Mouse (Mus musculus): ENCODE measurements around the gene Ccdc88c. TPM values are rescaled to one million over a fixed set of nuclear protein-coding genes. Genes with fewer than 3 reads are reported as not detected.

Ccdc88c gene
- polyA plus RNA-seq, 1 experiment from 2014 or later = 11.0 TPM

DNA sequence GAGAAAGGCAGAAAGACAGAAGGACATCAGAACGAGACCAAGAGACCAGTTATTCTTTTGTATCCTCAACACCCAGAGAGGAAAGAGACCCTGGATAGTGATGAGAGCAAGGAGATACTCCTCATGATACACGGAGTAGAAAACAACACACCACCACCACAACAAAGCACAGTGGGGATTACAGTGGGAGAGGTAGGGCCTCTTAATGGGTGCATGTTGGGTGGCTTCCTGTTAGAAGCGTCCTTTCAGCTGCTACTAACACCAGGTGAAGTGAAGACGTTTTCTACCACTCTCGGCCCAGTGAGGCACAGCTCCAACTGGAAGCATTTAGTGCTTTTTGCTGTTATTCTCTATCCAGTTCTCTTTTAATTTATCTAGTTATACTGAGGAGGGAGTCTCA lies 122.0 kb downstream of the Ccdc88c start:
- H3K4me2 ChIP-seq = no peak overlapping the region
- H3K4me1 ChIP-seq (replicated peaks) = peaks cover 14% of the 10 kb centered on the region
- no peaks in the 10 kb centered on the region; the same call in 1 of the 2 replicates for H3K36me3 ChIP-seq
- no peak overlapping the region for H3K27ac ChIP-seq (replicated peaks)
- no peaks in the 10 kb centered on the region for H3K9me3 ChIP-seq
- H3K27me3 ChIP-seq = peaks cover 33% of the 10 kb centered on the region
- no peak for ATAC-seq (ENCODE audit: low read depth)
- no peak overlapping the region for H3K4me3 ChIP-seq
- no peak overlapping the region for H3K9ac ChIP-seq
- 79% methylated on average over 5 of the region's 5 CpGs for WGBS

- H3K9me3 ChIP-seq = no peaks in the 10 kb centered on the region
- H3K9ac ChIP-seq = no peak overlapping the region
- peaks cover 25% of the 10 kb centered on the region for H3K4me1 ChIP-seq (replicated peaks)
- H3K36me3 ChIP-seq = no peaks in the 10 kb centered on the region
- no peak overlapping the region for H3K27ac ChIP-seq (replicated peaks)
- no peak overlapping the region for H3K4me2 ChIP-seq
- H3K27me3 ChIP-seq = peaks cover 59% of the 10 kb centered on the region
- no peak for ATAC-seq (ENCODE audit: low read depth)
- H3K4me3 ChIP-seq = no peak overlapping the region
- WGBS = 86% methylated on average over 9 of the region's 9 CpGs
Measured at GRCm38 (mm10) chr12:100903761-100904160, 125.1 kb downstream of the Ccdc88c start.

DNA sequence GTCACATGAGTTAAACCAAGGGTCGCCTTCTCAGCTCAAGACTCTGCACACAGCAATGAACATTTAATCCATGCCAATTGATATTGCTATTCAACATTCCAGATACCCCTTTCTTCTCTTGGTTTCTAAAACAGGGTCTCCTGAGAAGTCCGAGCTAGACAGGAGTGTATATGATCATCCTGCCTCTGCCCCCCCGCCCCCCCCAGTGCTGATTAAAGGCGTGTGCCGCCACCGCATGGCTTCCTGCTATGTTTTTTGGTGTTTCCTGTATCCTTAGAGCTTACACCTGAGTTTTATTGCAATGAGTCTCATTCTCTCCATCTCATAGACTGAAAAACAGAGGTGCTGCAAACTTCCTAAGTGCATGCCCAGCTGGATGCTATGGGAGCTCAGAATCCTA lies 127.5 kb downstream of the Ccdc88c start:
- peaks cover 60% of the 10 kb centered on the region for H3K27me3 ChIP-seq
- 84% methylated on average over 6 of the region's 6 CpGs for WGBS
- H3K4me2 ChIP-seq = no peak overlapping the region

GRCm38 (mm10) chr12:100900901-100901300 lies 128.0 kb downstream of the Ccdc88c start:
- no peak overlapping the region for H3K4me2 ChIP-seq

More for the DNA sequence above, 127.5 kb downstream of the Ccdc88c start:
- no peak overlapping the region for H3K27ac ChIP-seq (replicated peaks)
- no peaks in the 10 kb centered on the region for H3K9me3 ChIP-seq
- no peak overlapping the region for H3K9ac ChIP-seq
- no peak overlapping the region for H3K4me3 ChIP-seq
- ATAC-seq (ENCODE audit: low read depth) = no peak
- H3K36me3 ChIP-seq = no peaks in the 10 kb centered on the region
- peaks cover 22% of the 10 kb centered on the region for H3K4me1 ChIP-seq (replicated peaks)

GRCm38 (mm10) chr12:100899111-100899640 lies 129.7 kb downstream of the Ccdc88c start:
- peaks cover 29% of the 10 kb centered on the region for H3K4me1 ChIP-seq (replicated peaks)
- H3K4me3 ChIP-seq = peak overlapping the region; percentile 41
- no peaks in the 10 kb centered on the region for H3K36me3 ChIP-seq
- ATAC-seq (ENCODE audit: low read depth) = peak; percentile 60
- H3K27me3 ChIP-seq = peaks cover 60% of the 10 kb centered on the region
- H3K9me3 ChIP-seq = no peaks in the 10 kb centered on the region
- no peak overlapping the region for H3K27ac ChIP-seq (replicated peaks)
- 2% methylated on average over 30 of the region's 30 CpGs for whole genome bisulfite sequencing
- H3K4me2 ChIP-seq = peak overlapping the region; percentile 67
- peak overlapping the region; percentile 65 for H3K9ac ChIP-seq

More at GRCm38 (mm10) chr12:100900901-100901300, 128.0 kb downstream of the Ccdc88c start:
- no peaks in the 10 kb centered on the region for H3K9me3 ChIP-seq
- H3K4me1 ChIP-seq (replicated peaks) = peaks cover 22% of the 10 kb centered on the region
- H3K36me3 ChIP-seq = no peaks in the 10 kb centered on the region
- ATAC-seq (ENCODE audit: low read depth) = no peak
- no peak overlapping the region for H3K9ac ChIP-seq
- WGBS = 82% methylated on average over 6 of the region's 6 CpGs
- no peak overlapping the region for H3K27ac ChIP-seq (replicated peaks)
- H3K27me3 ChIP-seq = peaks cover 60% of the 10 kb centered on the region
- H3K4me3 ChIP-seq = no peak overlapping the region

DNA sequence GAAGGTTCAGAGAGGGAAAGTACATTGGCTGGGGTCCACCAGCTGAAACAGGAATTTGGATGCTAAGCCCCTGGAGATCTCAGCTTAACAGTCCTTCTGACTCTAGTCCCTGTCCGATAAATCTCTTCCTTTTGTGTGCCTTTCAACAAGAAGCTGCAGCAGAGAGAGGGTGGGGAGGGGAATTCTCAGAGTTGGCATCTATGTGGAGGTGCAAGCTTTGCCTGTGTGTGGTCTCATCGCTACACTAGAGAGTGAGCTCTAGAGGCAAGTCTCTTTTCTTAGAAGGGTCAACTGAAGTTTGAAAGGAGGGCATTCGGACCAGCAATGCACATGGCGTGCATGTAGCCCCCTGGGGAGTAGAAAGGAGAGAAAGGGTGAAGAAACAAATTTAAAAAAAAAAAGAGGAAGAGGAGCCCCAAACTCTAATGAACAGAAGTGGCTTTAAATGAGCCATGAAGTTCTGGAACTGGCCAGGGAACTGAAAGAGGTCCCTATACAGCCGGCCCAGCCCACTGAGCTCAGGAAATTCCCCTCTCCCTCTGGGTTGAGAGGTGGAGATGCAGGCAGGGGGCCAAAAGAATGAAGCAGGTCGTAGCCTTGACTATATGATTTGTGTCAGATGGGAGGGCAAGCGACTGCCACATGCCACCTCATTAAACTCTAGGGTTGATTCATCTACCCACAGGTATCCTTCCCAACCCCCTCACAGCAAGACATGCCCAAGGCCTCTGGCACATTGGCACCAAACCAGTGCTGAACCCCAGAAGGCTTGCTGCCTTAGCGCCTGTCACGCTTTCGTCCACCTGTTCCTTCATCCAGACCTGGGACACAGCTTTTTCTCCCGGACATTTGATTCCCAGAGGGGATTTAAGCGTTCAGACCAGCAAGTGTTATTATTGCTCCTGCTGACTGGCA lies 130.9 kb downstream of the Ccdc88c start:
- 10% methylated on average over 12 of the region's 12 CpGs for WGBS

GRCm38 (mm10) chr12:100896661-100897060 lies 132.2 kb downstream of the Ccdc88c start:
- Histone ChIP-seq H3K4me1 (replicated peaks) (peaks cover 29% of the 10 kb centered on the region), H3K27me3 (peaks cover 51% of the 10 kb centered on the region), H3K4me3 (no peak overlapping the region), H3K36me3 (no peaks in the 10 kb centered on the region), H3K9ac (no peak overlapping the region), H3K27ac (replicated peaks) (no peak overlapping the region), H3K9me3 (no peaks in the 10 kb centered on the region), H3K4me2 (no peak overlapping the region)
- 37% methylated on average over 3 of the region's 3 CpGs for WGBS
- no peak for ATAC-seq (ENCODE audit: low read depth)

More for the DNA sequence above, 130.9 kb downstream of the Ccdc88c start:
- no peak overlapping the region for H3K27ac ChIP-seq (replicated peaks)
- H3K4me1 ChIP-seq (replicated peaks) = peaks cover 29% of the 10 kb centered on the region
- H3K4me2 ChIP-seq = peak overlapping the region; percentile 67
- H3K4me3 ChIP-seq = peak overlapping the region; percentile 41; the same call in 1 of the 2 replicates
- ATAC-seq (ENCODE audit: low read depth) = no peak
- no peaks in the 10 kb centered on the region for H3K9me3 ChIP-seq
- peak overlapping the region; percentile 65; the same call in 1 of the 2 replicates for H3K9ac ChIP-seq
- H3K36me3 ChIP-seq = no peaks in the 10 kb centered on the region
- peaks cover 60% of the 10 kb centered on the region for H3K27me3 ChIP-seq

DNA sequence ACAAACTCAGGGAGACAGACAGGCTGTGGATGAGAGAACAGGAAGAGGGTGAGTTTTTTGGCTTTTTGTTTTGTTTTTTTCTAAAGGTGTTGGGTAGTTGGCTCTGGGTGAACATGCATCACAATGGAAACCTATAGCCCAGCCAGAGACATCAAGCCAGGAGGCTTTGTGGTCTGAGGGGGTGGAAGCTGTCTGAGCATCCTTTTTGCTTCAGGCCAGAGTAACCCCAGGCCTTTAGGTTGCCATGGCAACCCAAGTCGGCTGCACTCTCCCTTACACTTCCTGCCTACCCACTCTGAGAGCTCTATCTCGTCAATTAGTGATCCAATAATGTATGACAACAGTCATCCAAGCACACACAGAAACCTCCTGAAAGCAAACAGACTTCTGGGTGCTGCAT lies 133.4 kb downstream of the Ccdc88c start:
- ATAC-seq (ENCODE audit: low read depth) = no peak
- Histone ChIP-seq H3K9me3 (no peaks in the 10 kb centered on the region), H3K4me1 (replicated peaks) (peaks cover 29% of the 10 kb centered on the region), H3K4me3 (no peak overlapping the region), H3K36me3 (no peaks in the 10 kb centered on the region), H3K4me2 (no peak overlapping the region), H3K27ac (replicated peaks) (no peak overlapping the region), H3K27me3 (peaks cover 41% of the 10 kb centered on the region), H3K9ac (no peak overlapping the region)
- WGBS = 2% methylated on average over 2 of the region's 2 CpGs

DNA sequence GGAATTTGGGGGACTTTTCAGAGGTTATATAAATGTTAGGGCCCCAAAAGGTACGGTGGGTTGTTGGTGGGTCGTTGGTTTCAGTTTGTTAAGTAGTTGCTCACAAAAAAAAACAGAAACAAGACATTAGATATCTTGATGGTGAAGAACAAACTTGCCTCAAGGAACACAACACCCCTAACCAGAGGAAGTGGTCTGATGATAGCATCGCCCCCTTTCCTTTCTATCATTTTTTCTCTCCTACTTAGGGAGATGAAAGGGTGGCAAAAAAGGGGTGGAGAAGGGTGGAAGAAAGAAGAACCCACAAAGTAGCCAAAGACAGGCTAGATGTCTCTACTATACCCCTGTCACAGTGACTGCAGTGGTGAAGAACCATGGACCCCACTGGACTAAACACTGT lies 138.3 kb downstream of the Ccdc88c start:
- H3K4me1 ChIP-seq (replicated peaks) = peaks cover 11% of the 10 kb centered on the region
- no peaks in the 10 kb centered on the region for H3K9me3 ChIP-seq
- H3K27me3 ChIP-seq = no peaks in the 10 kb centered on the region
- WGBS = 83% methylated on average over 3 of the region's 3 CpGs
- H3K27ac ChIP-seq (replicated peaks) = no peak overlapping the region
- H3K4me3 ChIP-seq = no peak overlapping the region
- H3K9ac ChIP-seq = no peak overlapping the region
- ATAC-seq (ENCODE audit: low read depth) = no peak
- H3K36me3 ChIP-seq = no peaks in the 10 kb centered on the region
- no peak overlapping the region for H3K4me2 ChIP-seq

DNA sequence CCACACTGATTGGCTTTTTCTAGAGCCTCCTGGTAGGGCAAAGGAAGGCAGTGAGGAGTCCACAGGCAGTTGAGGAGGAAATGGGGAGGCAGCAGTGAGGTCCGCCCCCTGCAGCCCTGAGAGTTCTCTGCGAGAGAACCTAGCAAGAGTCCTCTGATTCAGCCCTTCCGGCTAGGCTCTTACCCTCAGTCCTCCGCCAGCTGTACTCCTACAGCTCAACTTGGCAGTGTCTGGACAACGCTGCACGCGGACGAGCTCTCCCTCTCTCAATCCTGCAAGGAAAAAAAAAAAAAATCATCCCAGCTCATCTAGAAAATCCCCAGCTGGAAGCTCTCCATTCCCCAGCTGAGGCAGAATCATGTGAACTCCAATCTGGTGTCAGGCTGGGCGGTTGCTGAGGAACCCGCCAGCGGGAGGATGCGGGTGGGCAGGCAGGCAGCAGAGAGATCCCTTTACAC lies 141.0 kb downstream of the Ccdc88c start:
- no peak overlapping the region for H3K9ac ChIP-seq
- H3K36me3 ChIP-seq = no peaks in the 10 kb centered on the region
- no peak overlapping the region for H3K4me2 ChIP-seq
- 0 out of 2 replicates have a peak, but pooled peaks cover 7% of the 10 kb centered on the region for H3K4me1 ChIP-seq (replicated peaks)
- H3K4me3 ChIP-seq = no peak overlapping the region
- no peaks in the 10 kb centered on the region for H3K27me3 ChIP-seq
- no peak overlapping the region for H3K27ac ChIP-seq (replicated peaks)
- no peaks in the 10 kb centered on the region for H3K9me3 ChIP-seq
- 52% methylated on average over 12 of the region's 12 CpGs for WGBS
- no peak for ATAC-seq (ENCODE audit: low read depth)

- H3K9me3 ChIP-seq = no peaks in the 10 kb centered on the region
- no peak overlapping the region for H3K27ac ChIP-seq (replicated peaks)
- 0 out of 2 replicates have a peak, but pooled peaks cover 7% of the 10 kb centered on the region for H3K4me1 ChIP-seq (replicated peaks)
- no peaks in the 10 kb centered on the region for H3K27me3 ChIP-seq
- ATAC-seq (ENCODE audit: low read depth) = no peak
- H3K4me3 ChIP-seq = no peak overlapping the region
- no peak overlapping the region for H3K9ac ChIP-seq
- WGBS = 87% methylated on average over 4 of the region's 4 CpGs
- H3K4me2 ChIP-seq = no peak overlapping the region
- H3K36me3 ChIP-seq = no peaks in the 10 kb centered on the region
Measured at GRCm38 (mm10) chr12:100886877-100887276, 142.0 kb downstream of the Ccdc88c start.

- no peak overlapping the region for H3K4me2 ChIP-seq
- H3K9me3 ChIP-seq = no peaks in the 10 kb centered on the region
- no peak for ATAC-seq (ENCODE audit: low read depth)
- H3K27me3 ChIP-seq = no peaks in the 10 kb centered on the region
- 0 out of 2 replicates have a peak, but pooled peaks cover 7% of the 10 kb centered on the region for H3K4me1 ChIP-seq (replicated peaks)
- no peak overlapping the region for H3K27ac ChIP-seq (replicated peaks)
- no peaks in the 10 kb centered on the region for H3K36me3 ChIP-seq
- WGBS = 88% methylated on average over 3 of the region's 3 CpGs
- no peak overlapping the region for H3K4me3 ChIP-seq
- no peak overlapping the region for H3K9ac ChIP-seq
Measured at GRCm38 (mm10) chr12:100885585-100885984, 143.3 kb downstream of the Ccdc88c start.
